Mouse (Mus musculus) ES-Bruce4 (cell line): Measurements from ENCODE around the gene Usp42. TPM values are rescaled to one million over a fixed set of nuclear protein-coding genes. Genes with fewer than 3 reads are reported as not detected.

Experiments
- H3K27ac ChIP-seq: 2 replicates; pipeline ENCODE4 v1.5.1; 2012; ENCODE audit warnings: low read length, inconsistent platforms; ENCODE audit not compliant: insufficient read depth
- H3K27me3 ChIP-seq: 2 replicates; pipeline ENCODE4 v1.6.1; 2012; ENCODE audit warnings: mild to moderate bottlenecking, low read length, inconsistent platforms; ENCODE audit not compliant: control insufficient read depth, poor library complexity, insufficient read depth, severe bottlenecking
- H3K36me3 ChIP-seq: 2 replicates; pipeline ENCODE4 v1.6.1; 2012; ENCODE audit warnings: inconsistent platforms, mild to moderate bottlenecking, low read length, moderate library complexity; ENCODE audit not compliant: control insufficient read depth, poor library complexity, insufficient read depth, severe bottlenecking
- H3K4me1 ChIP-seq: one replicate; pipeline ENCODE4 v1.8.1; 2011; ENCODE audit warnings: low read length; ENCODE audit not compliant: control insufficient read depth, insufficient read depth
- H3K4me3 ChIP-seq: 2 replicates; pipeline ENCODE4 v1.5.1; 2011; ENCODE audit warnings: low read depth, mild to moderate bottlenecking, low read length
- H3K9ac ChIP-seq: 2 replicates; pipeline ENCODE4 v1.6.1; 2012; ENCODE audit warnings: low read depth, mild to moderate bottlenecking, inconsistent platforms; ENCODE audit not compliant: poor library complexity, severe bottlenecking
- H3K9me3 ChIP-seq: replicated peaks from 2 replicates; pipeline ENCODE4 v1.6.1; 2012; ENCODE audit warnings: mild to moderate bottlenecking, low read length, inconsistent platforms; ENCODE audit not compliant: control insufficient read depth, poor library complexity, insufficient read depth, severe bottlenecking
- CTCF ChIP-seq: IDR thresholded peaks from one replicate; pipeline ENCODE4 v1.8.1; 2011; ENCODE audit warnings: low read depth, low read length
- EP300 ChIP-seq: IDR thresholded peaks from 2 replicates; pipeline ENCODE4 v1.6.1; 2011; ENCODE audit warnings: low read depth, low read length; ENCODE audit not compliant: insufficient read depth
- POLR2A ChIP-seq: IDR thresholded peaks from one replicate; pipeline ENCODE4 v1.8.1; 2011; ENCODE audit warnings: low read length; ENCODE audit not compliant: insufficient read depth
- polyA plus RNA-seq: library from polyadenylated mRNA; stranded (reverse); fragments of >200 nt; gene quantifications from 2 replicates; pipeline ENCODE4 v1.2.4, GENCODE M21; 2011; ENCODE audit warnings: low read depth; ENCODE audit not compliant: missing spikeins, insufficient read depth, insufficient read length

Gene Usp42
- polyA plus RNA-seq, 1 experiment: 20.6 TPM

DNA sequence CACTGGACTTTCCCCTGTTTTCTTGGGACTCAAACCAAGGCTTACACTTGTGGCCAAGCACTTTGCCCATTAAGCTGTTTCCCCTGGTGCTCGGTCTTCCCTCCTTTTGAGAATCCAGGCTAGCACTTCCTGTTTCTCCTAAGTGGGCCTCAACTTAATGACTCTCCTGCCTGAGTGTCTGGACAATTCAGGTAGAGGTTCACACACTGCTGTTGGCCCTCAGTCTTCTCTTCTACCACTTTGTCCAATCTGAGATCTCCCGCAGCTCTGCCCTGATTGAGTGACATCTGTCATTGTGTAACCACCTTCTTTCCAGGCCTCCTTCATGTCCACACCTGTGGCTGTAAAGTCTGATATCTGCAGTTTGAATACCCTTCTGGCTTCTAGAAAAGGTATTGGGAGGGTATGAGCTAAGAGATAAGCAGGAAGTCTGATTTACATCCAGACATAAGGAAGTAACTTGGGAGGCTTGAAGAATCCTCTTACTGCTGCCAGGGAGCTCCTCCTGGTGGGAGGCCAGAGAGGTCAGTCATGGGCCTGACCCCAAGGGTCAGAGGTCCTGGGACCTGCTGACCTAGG is 17.6 kb upstream of the Usp42 start:
- Histone ChIP-seq H3K9ac (no peak overlapping the region), H3K4me3 (no peak overlapping the region), H3K36me3 (no peaks in the 10 kb centered on the region), H3K27ac (no peak overlapping the region), H3K9me3 (no peaks in the 10 kb centered on the region), H3K4me1 (no peaks in the 10 kb centered on the region), H3K27me3 (no peaks in the 10 kb centered on the region)
- TF ChIP-seq POLR2A (no peak), EP300 (no peak), CTCF (no peak)

DNA sequence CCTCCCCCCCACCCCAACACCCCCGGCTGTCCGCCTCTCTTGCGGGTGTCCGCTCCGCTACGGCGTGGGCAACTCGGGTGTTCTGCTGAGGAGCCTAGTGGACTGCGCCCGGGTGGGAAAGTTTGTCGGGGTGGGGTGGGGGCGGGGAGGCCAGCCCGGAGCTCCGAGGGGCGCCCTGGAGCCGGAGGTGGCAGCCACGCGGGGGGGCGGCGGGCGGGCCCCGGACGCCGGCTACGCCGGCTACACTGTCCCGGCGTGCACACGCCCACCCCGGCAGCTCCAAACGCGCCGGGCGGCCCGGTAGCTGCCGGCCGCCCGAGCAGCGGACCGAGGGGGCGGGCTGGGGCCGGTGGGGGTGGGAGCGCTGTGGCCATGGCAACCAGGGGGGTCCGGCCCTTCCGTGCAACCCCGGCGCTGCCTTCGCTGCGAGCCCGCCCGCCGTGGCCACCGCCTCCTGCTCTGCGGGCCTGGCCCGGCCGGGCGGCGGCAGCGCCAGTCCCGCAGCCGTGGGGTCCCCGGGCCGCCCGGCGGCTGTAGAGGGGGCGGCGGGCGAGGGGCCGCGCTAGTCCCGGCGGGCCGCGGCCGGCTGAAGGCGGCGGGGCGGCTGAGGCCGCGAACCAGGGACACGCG is 482 bp downstream of the Usp42 start:
- Histone ChIP-seq H3K9me3 (no peaks in the 10 kb centered on the region), H3K27me3 (no peaks in the 10 kb centered on the region), H3K4me1 (no peaks in the 10 kb centered on the region), H3K36me3 (peaks cover 4% of the 10 kb centered on the region), H3K9ac (peak overlapping the region; percentile 100), H3K4me3 (peak overlapping the region; percentile 88), H3K27ac (peak overlapping the region; percentile 48; the same call in 1 of the 2 replicates)
- TF ChIP-seq EP300 (no peak), CTCF (no peak), POLR2A (no peak)

GRCm38 (mm10) chr5:143730915-143731314 is 1.2 kb downstream of the Usp42 start:
- Histone ChIP-seq H3K27ac (no peak overlapping the region), H3K27me3 (no peaks in the 10 kb centered on the region)

GRCm38 (mm10) chr5:143721962-143722361 is 10.1 kb downstream of the Usp42 start:
- H3K27ac ChIP-seq: no peak overlapping the region
- no peaks in the 10 kb centered on the region for H3K4me1 ChIP-seq
- H3K27me3 ChIP-seq: no peaks in the 10 kb centered on the region
- no peaks in the 10 kb centered on the region for H3K9me3 ChIP-seq
- no peak overlapping the region for H3K4me3 ChIP-seq
- peaks cover 52% of the 10 kb centered on the region for H3K36me3 ChIP-seq
- TF ChIP-seq EP300: no peak
- TF ChIP-seq POLR2A: no peak
- TF ChIP-seq CTCF: no peak
- H3K9ac ChIP-seq: no peak overlapping the region

More at GRCm38 (mm10) chr5:143730915-143731314, 1.2 kb downstream of the Usp42 start:
- Histone ChIP-seq H3K4me3 (no peak overlapping the region), H3K4me1 (no peaks in the 10 kb centered on the region), H3K9ac (peak overlapping the region; percentile 100), H3K9me3 (no peaks in the 10 kb centered on the region), H3K36me3 (peaks cover 11% of the 10 kb centered on the region)
- no peak for TF ChIP-seq CTCF
- no peak for TF ChIP-seq POLR2A
- no peak for TF ChIP-seq EP300

DNA sequence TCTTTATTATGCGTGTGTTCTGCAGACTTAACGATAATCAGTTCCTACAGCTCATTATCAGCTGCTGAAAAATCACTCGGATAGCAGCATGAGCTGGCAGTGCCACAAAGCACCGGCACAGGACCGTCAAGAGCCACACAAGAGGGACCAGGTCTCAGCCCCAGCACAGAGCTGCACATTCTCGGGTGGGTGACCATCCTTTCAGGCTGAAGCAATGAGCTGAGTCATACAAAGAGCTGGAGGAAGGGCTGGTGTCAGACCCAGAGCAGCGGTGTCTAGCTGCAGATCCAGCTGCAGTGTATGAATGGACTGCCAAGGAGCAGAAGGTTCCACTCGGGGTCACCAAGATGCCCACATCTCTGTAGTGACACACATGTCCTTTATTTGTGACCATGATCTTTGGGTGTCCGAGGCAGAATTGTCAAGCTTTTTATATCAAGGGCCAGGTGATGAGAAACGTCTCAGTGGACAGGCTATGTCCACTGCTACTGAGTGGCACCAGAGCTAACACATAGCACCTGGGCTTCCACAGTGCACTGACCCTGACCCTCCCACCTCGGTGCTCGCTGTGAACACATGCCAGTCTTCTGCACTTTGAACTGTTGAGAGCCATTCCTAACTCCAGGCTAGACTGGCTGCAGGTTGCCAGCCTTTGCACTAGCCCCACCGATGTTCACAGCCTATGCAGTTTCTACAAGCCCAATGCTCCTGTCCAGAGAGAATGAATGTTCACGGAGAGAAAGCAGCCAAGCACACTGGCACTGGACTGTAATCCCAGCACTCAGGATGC is 19.9 kb downstream of the Usp42 start:
- Histone ChIP-seq H3K27ac (no peak overlapping the region), H3K36me3 (peaks cover 35% of the 10 kb centered on the region), H3K9me3 (no peaks in the 10 kb centered on the region), H3K4me1 (no peaks in the 10 kb centered on the region), H3K27me3 (no peaks in the 10 kb centered on the region), H3K9ac (no peak overlapping the region), H3K4me3 (no peak overlapping the region)
- TF ChIP-seq CTCF: no peak
- no peak for TF ChIP-seq EP300
- TF ChIP-seq POLR2A: no peak
